ENCODE assay signal across 14 mouse cellular contexts in the genomic region with DNA sequence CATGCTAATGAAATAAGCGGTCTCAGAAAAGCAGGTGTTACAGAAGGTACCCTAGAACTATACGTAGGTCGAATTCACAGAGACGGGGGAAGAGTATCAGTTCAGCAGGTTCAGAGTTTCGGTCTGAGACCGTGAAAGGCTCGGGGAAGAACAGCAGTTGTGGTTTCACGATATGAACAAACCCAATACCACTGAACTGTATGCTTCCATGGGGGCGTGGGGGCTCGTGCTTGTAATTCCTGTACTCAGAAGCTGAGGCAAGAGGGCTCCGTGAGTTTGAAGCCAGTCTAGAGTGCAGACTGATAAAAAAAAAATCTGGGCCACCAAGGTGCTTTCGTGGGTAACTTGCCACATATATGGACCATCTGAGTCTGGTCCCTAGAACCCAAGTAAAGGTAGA.
"Had no signal": no experiment of that assay in that cellular context is flagged by ENCODE, and none has a peak within 500 bp of the region (broad histone marks: within the 10 kb centered on the region; RNA-seq: fewer than 3 reads in every experiment).

No protein-coding gene starts in this region.

- H3K4me3 ChIP-seq: limb, embryonic 12.5 days; liver, embryonic 13.5 days; lung, embryonic 15.5 days; midbrain, embryonic 13.5 days; myocyte; neural tube, embryonic 12.5 days had no signal

- ATAC-seq: liver, postnatal 0 days; midbrain, embryonic 13.5 days had no signal

- H3K9ac ChIP-seq: limb, embryonic 12.5 days; liver, embryonic 13.5 days; liver, postnatal 0 days; lung, embryonic 15.5 days; midbrain, embryonic 13.5 days; neural tube, embryonic 12.5 days had no signal

- H3K27me3 ChIP-seq: lung, embryonic 15.5 days; midbrain, embryonic 13.5 days; neural tube, embryonic 12.5 days had no signal

- DNase-seq: kidney, adult 9 months; kidney, postnatal 36 days; liver; liver, embryonic 13.5 days; liver, postnatal 0 days; lung, postnatal 14 days; thymus, postnatal 4 days had no signal

- H3K9me3 ChIP-seq: liver, embryonic 13.5 days; lung, embryonic 15.5 days; midbrain, embryonic 13.5 days had no signal

- H3K27ac ChIP-seq: kidney, postnatal 0 days; limb, embryonic 12.5 days; liver, embryonic 13.5 days; lung, embryonic 15.5 days; midbrain, embryonic 13.5 days; neural tube, embryonic 12.5 days; stomach, postnatal 0 days had no signal

- H3K4me1 ChIP-seq: limb, embryonic 12.5 days; liver, embryonic 13.5 days; lung, embryonic 15.5 days had no signal

- H3K36me3 ChIP-seq: limb, embryonic 12.5 days; liver, embryonic 13.5 days; lung, embryonic 15.5 days had no signal
